Mouse (Mus musculus): ENCODE measurements around the gene Ptcd1. TPM values are rescaled to one million over a fixed set of nuclear protein-coding genes. Genes with fewer than 3 reads are reported as not detected.

Gene Ptcd1
- polyA plus RNA-seq (2014; fragmentation: Illumina TruSeq; extraction: RNeasy Lipid Tissue Mini Kit (QIAGEN cat#74804); ENCODE audit: insufficient read depth, low read depth, low replicate concordance) = 6.8 TPM

DNA sequence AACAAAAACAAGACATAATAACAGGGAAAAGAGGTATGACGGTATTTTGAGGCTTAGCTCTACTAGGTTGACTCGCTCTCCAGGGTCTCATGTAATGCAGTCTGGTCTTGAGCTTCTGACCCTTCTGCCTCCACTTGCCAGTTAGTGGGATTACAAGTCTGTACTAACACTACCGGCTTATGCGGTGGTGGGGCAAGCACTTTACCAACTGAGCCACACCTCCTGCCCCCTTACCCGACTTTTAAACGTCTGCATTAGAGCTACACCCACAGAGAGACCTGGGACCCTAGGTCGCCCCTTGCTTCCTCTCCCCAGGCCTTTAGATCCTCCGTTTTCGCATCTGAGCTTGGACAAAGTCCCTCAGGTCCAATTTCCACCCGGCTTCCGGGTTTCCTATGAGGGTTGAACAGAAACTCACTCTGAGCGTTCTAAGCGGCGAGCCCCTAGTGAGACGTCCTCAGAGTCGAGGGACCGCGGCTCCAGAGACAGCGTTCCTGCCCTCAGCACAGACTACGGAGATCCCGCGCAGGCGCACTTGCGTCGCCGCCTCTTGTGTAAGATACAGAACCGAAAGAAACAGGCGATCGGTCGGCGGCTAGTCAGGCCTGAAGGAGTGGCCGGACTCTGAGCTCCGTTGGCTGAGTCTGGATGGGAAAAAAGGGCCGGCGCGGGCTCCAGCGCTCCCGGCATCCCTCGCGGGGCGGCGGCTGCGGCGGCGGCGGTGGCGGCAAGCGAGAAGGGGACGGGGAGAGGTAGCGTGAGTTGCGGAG lies at the start of gene Ptcd1, which contains the start of gene Cpsf4:
Gene Ptcd1, minus strand, starts transcription at position 573 of the 770 bp plus-strand sequence.
Gene Cpsf4, plus strand, starts transcription at position 678 of the 770 bp plus-strand sequence.

DNA sequence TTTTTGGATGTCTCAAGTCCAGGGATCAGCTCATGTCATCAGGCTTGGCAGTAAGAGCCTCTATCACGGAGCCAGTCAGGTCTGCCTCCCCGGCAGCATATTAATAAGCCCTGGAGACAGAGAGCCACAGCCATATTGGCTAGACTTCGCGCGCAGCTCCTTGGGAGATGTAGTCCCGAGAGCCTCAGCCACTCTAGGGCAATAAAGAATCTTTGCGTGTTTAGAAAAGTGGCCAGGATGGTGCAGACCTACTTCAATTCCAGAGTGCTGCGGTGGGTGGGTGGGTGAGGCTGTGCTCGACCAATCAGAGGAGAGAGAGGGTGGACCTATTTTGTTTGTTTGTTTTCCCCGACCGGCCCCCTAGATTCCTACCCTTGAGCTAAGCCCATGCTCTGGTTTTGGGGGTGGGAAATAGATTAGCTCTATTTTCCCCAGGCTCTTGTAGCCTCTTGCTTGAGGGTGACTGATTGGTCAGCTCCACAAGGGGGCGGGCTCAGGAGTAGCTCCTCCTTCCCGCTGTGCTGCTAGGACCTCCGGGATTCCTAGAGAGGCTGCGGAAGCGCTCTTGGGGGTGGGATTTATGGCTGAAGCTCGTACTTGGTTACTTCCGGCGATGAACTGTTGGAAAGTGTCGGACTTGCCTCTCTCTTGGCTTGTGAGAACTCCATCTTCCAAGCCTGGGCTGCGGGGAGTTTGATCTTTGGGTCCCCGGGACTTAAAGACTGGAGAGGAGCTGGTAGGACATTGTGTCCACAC lies 37.2 kb upstream of the Ptcd1 start, which contains the start of gene Zkscan5:
Gene Zkscan5, plus strand, starts transcription at position 627 of the 756 bp plus-strand sequence.

DNA sequence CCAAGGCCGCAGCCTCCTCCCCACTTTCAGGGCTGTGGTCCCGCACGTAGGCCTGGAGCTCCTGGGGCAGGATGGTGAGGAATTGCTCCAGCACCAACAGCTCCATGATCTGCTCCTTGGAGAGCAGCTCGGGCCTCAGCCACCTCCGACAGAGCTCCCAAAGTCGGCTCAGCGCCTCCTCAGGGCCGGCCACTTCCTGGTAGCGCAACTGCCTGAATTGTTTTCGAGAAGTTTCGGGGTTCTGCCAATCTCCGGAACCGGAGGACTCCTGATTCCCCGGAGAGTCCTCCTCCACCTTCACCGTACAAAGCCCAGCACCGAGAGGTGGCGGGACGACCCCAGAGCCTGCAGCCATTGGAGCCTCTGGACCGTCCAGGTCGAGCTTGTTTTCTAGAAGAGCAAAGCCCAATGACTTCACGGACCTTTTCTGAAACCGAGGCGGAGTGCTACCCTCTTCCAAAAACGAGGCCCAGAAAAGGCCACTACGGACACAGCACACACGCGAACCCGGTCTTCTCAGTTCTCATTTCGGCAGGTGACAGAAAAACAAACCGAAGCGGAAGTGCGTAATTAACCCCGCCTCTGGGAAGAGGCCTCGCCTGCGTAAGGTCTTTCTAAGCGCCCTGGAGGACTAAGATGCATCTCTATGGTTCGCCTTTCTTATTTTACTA lies 34.5 kb upstream of the Ptcd1 start, which contains the start of gene Zkscan14:
Gene Zkscan14, minus strand, starts transcription at position 548 of the 671 bp plus-strand sequence.

DNA sequence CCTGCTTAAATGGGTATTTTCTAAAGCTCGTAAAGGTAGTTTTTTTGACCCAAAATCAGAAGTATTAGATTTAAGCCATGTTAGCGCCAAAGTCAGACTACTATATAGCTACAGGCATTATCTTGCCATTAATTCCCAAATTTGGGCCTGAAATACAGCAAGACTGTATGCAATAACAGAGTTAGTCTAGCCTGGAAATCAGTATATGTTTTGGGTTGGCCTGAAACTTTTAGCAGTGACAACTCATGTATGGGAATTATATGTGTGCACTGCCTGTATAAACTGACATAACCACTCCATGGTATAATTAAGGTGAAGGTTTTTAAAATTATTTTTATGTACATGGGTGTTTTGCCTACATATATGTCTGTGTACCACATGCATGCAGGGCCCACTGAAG lies 25.1 kb upstream of the Ptcd1 start, which contains the start of gene Atp5j2:
Gene Atp5j2, minus strand, starts transcription at position 101 of the 400 bp plus-strand sequence.

DNA sequence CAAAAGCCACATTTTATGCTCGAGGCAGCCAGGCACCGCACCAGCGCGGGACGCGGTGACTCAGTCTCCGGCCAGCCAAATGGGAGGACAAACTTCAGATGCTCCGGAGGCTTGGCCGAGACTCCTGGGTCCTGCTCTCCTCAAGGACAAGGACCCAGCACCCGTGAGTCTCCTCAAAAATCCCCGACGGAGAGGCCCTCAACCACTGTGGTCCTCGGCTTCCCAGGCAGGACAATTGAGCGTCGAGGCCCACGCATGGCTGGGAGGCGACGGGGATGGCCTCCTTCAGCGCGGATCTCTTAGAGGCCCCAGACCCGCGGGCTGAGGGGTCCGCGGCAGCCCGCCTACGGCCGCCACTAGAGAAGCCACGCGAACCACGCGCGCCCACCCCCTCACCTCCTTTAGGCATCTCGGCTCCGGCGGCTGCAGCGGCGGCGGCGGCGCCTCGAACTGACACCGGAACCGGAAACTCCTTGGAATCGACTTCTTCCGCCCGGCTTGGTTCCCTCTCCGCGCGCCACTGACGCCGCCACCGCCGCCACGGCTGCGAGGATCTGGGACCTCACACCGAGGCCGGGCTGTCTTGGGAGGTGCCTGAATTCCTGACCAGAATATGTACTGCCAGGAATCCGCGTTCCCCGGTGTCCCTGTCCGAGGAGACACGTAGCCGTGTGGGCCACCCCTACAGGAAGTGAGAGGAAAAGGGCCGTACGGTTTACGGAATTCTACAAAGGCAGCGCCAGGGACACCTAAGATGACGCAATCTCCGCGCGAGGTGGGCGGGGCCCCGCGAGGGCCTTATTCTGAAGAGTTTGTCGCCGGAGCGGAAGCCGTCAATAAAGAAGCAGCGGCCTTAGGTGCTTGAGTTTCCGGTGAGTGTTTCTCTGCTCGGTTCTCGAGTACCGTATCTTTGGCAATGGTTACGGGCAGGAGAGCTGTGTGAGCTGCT lies 27.1 kb downstream of the Ptcd1 start, which contains the start of the genes Pdap1 and Bud31:
Gene Pdap1, minus strand, starts transcription at position 668 of the 949 bp plus-strand sequence.
Gene Bud31, plus strand, starts transcription at position 792 of the 949 bp plus-strand sequence.

DNA sequence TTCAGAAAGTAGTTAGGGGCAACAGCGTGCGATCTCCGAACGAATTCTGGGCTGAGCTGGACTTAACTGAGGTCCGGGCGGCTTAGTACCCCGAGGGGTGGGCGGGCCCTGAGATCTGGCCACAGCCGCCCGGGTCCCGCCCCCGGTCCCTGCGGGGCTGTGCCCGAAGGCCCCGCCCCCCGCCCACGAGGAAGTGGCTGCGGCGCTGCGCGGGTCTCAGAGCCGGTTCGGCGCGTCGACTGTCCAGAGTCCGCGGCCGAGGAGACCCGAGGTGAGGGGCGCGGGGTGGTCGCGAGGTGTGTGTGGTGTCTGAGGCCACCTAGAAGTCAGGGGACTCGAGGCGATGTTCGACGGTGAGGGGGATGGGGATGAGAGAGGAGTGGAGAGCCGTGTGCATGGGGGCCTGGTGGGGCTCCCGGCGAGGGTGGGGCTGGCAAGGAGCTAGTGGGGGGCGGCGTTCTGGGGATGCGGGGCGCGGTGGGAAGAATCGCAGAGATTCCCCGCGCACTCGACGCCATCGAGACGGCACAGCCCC lies 52.8 kb downstream of the Ptcd1 start, which contains the start of gene Arpc1b:
Gene Arpc1b, plus strand, starts transcription at position 145 of the 535 bp plus-strand sequence.

Other genes starting within 250 kb of the Ptcd1 start
- 9.8 TPM for gene Smurf1, start 201.3 kb downstream of the Ptcd1 start, polyA plus RNA-seq (2014; fragmentation: Illumina TruSeq; extraction: RNeasy Lipid Tissue Mini Kit (QIAGEN cat#74804); ENCODE audit: insufficient read depth, low read depth, low replicate concordance)
- not detected for gene Gm4871, start 134.4 kb downstream of the Ptcd1 start, polyA plus RNA-seq (2014; fragmentation: Illumina TruSeq; extraction: RNeasy Lipid Tissue Mini Kit (QIAGEN cat#74804); ENCODE audit: insufficient read depth, low read depth, low replicate concordance)
- not detected for gene 1700018F24Rik, start 124.1 kb downstream of the Ptcd1 start, polyA plus RNA-seq (2014; fragmentation: Illumina TruSeq; extraction: RNeasy Lipid Tissue Mini Kit (QIAGEN cat#74804); ENCODE audit: insufficient read depth, low read depth, low replicate concordance)
- gene Arpc1a, start 83.3 kb downstream of the Ptcd1 start, polyA plus RNA-seq (2014; fragmentation: Illumina TruSeq; extraction: RNeasy Lipid Tissue Mini Kit (QIAGEN cat#74804); ENCODE audit: insufficient read depth, low read depth, low replicate concordance) = 133 TPM
- not detected for gene Kpna7, start 83.1 kb downstream of the Ptcd1 start, polyA plus RNA-seq (2014; fragmentation: Illumina TruSeq; extraction: RNeasy Lipid Tissue Mini Kit (QIAGEN cat#74804); ENCODE audit: insufficient read depth, low read depth, low replicate concordance)
- 228 TPM for gene Arpc1b, start 52.9 kb downstream of the Ptcd1 start, polyA plus RNA-seq (2014; fragmentation: Illumina TruSeq; extraction: RNeasy Lipid Tissue Mini Kit (QIAGEN cat#74804); ENCODE audit: insufficient read depth, low read depth, low replicate concordance)
- 53.5 TPM for gene Pdap1, start 26.9 kb downstream of the Ptcd1 start, polyA plus RNA-seq (2014; fragmentation: Illumina TruSeq; extraction: RNeasy Lipid Tissue Mini Kit (QIAGEN cat#74804); ENCODE audit: insufficient read depth, low read depth, low replicate concordance)
- gene Bud31, start 26.7 kb downstream of the Ptcd1 start, polyA plus RNA-seq (2014; fragmentation: Illumina TruSeq; extraction: RNeasy Lipid Tissue Mini Kit (QIAGEN cat#74804); ENCODE audit: insufficient read depth, low read depth, low replicate concordance) = 134 TPM
- 15.0 TPM for gene Cpsf4, start 105 bp upstream of the Ptcd1 start, polyA plus RNA-seq (2014; fragmentation: Illumina TruSeq; extraction: RNeasy Lipid Tissue Mini Kit (QIAGEN cat#74804); ENCODE audit: insufficient read depth, low read depth, low replicate concordance)
- gene Atp5j2, start 25.0 kb upstream of the Ptcd1 start, polyA plus RNA-seq (2014; fragmentation: Illumina TruSeq; extraction: RNeasy Lipid Tissue Mini Kit (QIAGEN cat#74804); ENCODE audit: insufficient read depth, low read depth, low replicate concordance) = 320 TPM
- gene Zkscan14, start 34.8 kb upstream of the Ptcd1 start, polyA plus RNA-seq (2014; fragmentation: Illumina TruSeq; extraction: RNeasy Lipid Tissue Mini Kit (QIAGEN cat#74804); ENCODE audit: insufficient read depth, low read depth, low replicate concordance) = 8.3 TPM
- 3.9 TPM for gene Zkscan5, start 37.5 kb upstream of the Ptcd1 start, polyA plus RNA-seq (2014; fragmentation: Illumina TruSeq; extraction: RNeasy Lipid Tissue Mini Kit (QIAGEN cat#74804); ENCODE audit: insufficient read depth, low read depth, low replicate concordance)
- 17.6 TPM for gene Zfp655, start 64.6 kb upstream of the Ptcd1 start, polyA plus RNA-seq (2014; fragmentation: Illumina TruSeq; extraction: RNeasy Lipid Tissue Mini Kit (QIAGEN cat#74804); ENCODE audit: insufficient read depth, low read depth, low replicate concordance)
- 4.7 TPM for gene Zscan25, start 113.4 kb upstream of the Ptcd1 start, polyA plus RNA-seq (2014; fragmentation: Illumina TruSeq; extraction: RNeasy Lipid Tissue Mini Kit (QIAGEN cat#74804); ENCODE audit: insufficient read depth, low read depth, low replicate concordance)
- 0.11 TPM for gene Cyp3a57, start 178.2 kb upstream of the Ptcd1 start, polyA plus RNA-seq (2014; fragmentation: Illumina TruSeq; extraction: RNeasy Lipid Tissue Mini Kit (QIAGEN cat#74804); ENCODE audit: insufficient read depth, low read depth, low replicate concordance)